Mouse (Mus musculus) myocyte (in vitro differentiated cells): ENCODE measurements around the gene Nedd9. TPM values are rescaled to one million over a fixed set of nuclear protein-coding genes. Genes with fewer than 3 reads are reported as not detected.

Source experiments
- H3K27me3 ChIP-seq: one replicate; pipeline ENCODE4 v1.6.1; 2011; ENCODE audit not compliant: control insufficient read depth, insufficient read depth, insufficient read length
- H3K36me3 ChIP-seq: one replicate; pipeline ENCODE4 v1.6.1; 2011; ENCODE audit not compliant: control insufficient read depth, insufficient read depth
- H3K4me2 ChIP-seq: one replicate; pipeline ENCODE4 v1.6.1; 2011; ENCODE audit warnings: low read depth, control low read depth
- H3K4me3 ChIP-seq: one replicate; pipeline ENCODE4 v1.5.1; 2011; ENCODE audit warnings: mild to moderate bottlenecking, control low read depth, moderate library complexity
- H3K79me2 ChIP-seq: one replicate; pipeline ENCODE4 v1.6.1; 2011; ENCODE audit not compliant: control insufficient read depth, insufficient read depth
- H3ac ChIP-seq: one replicate; pipeline ENCODE4 v1.6.1; 2011; ENCODE audit not compliant: control insufficient read depth, insufficient read length
- CEBPB ChIP-seq: IDR thresholded peaks from 2 replicates; pipeline ENCODE4 v1.6.1; 2011; ENCODE audit warnings: mild to moderate bottlenecking, moderate library complexity; ENCODE audit not compliant: poor library complexity, insufficient read depth, severe bottlenecking
- E2F4 ChIP-seq: IDR thresholded peaks from one replicate; pipeline ENCODE4 v1.6.1; 2011; ENCODE audit warnings: mild to moderate bottlenecking, control low read depth, moderate library complexity; ENCODE audit not compliant: insufficient read depth
- MAX ChIP-seq: IDR thresholded peaks from one replicate; pipeline ENCODE4 v1.6.1; 2011; ENCODE audit warnings: low read depth, mild to moderate bottlenecking, control low read depth
- MYOD1 ChIP-seq, 3 experiments: IDR thresholded peaks; one replicate each; pipeline ENCODE4 v1.6.1; 2011; ENCODE audit warnings: control low read depth in 2 of 3, low read depth in 2 of 3, mild to moderate bottlenecking in 2 of 3, moderate library complexity in 1 of 3; ENCODE audit not compliant: insufficient read length in 2 of 3, control insufficient read depth in 1 of 3
- MYOG ChIP-seq, 3 experiments: IDR thresholded peaks; one replicate each; pipeline ENCODE4 v1.6.1; 2011; ENCODE audit warnings: control low read depth in 2 of 3, low read depth in 2 of 3, mild to moderate bottlenecking in 2 of 3; ENCODE audit not compliant: insufficient read length in 2 of 3, control insufficient read depth in 1 of 3, insufficient read depth in 1 of 3
- POLR2A ChIP-seq: IDR thresholded peaks from one replicate; pipeline ENCODE4 v1.6.1; 2011; ENCODE audit warnings: low read depth, mild to moderate bottlenecking, control low read depth, moderate library complexity; ENCODE audit not compliant: insufficient read length
- POLR2AphosphoS2 ChIP-seq: IDR thresholded peaks from one replicate; pipeline ENCODE4 v1.6.1; 2011; ENCODE audit warnings: low read depth, control low read depth; ENCODE audit not compliant: insufficient read length
- REST ChIP-seq: IDR thresholded peaks from one replicate; pipeline ENCODE4 v1.6.1; 2011; ENCODE audit warnings: mild to moderate bottlenecking, control low read depth, moderate library complexity; ENCODE audit not compliant: insufficient read depth, insufficient read length
- SRF ChIP-seq: IDR thresholded peaks from one replicate; pipeline ENCODE4 v1.6.1; 2011; ENCODE audit warnings: low read depth; ENCODE audit not compliant: control insufficient read depth, insufficient read length
- TCF12 ChIP-seq: IDR thresholded peaks from one replicate; pipeline ENCODE4 v1.6.1; 2011; ENCODE audit warnings: mild to moderate bottlenecking, control low read depth; ENCODE audit not compliant: poor library complexity, insufficient read depth, severe bottlenecking
- TCF3 ChIP-seq: IDR thresholded peaks from one replicate; pipeline ENCODE4 v1.6.1; 2011; ENCODE audit warnings: low read depth, control low read depth; ENCODE audit not compliant: insufficient read length
- USF1 ChIP-seq: IDR thresholded peaks from one replicate; pipeline ENCODE4 v1.6.1; 2011; ENCODE audit warnings: low read depth, mild to moderate bottlenecking, control low read depth, moderate library complexity
- polyA plus RNA-seq: library from polyadenylated mRNA; unstranded; fragments of >200 nt; fragmentation: generic; extraction: Trizol; gene quantifications from one replicate; pipeline ENCODE4 v1.2.1, GENCODE M21; 2012; ENCODE audit warnings: missing spikeins

The Nedd9 gene
- polyA plus RNA-seq, 1 experiment, result 11.6 TPM

- H3K27me3 ChIP-seq, result no peaks in the 10 kb centered on the region
- TF ChIP-seq E2F4, result no peak
- TF ChIP-seq TCF3, result no peak
- TF ChIP-seq POLR2AphosphoS2, result no peak
- TF ChIP-seq TCF12, result no peak
- TF ChIP-seq POLR2A, result no peak
- TF ChIP-seq SRF, result no peak
- TF ChIP-seq MYOG (IDR thresholded peaks at IDR 0.05; ENCODE audit: control insufficient read depth in 1 of 3, insufficient read depth in 1 of 3, insufficient read length in 2 of 3, low read depth in 2 of 3), result no peak
- no peak for TF ChIP-seq USF1
- TF ChIP-seq MAX, result no peak
- no peak for TF ChIP-seq CEBPB
- TF ChIP-seq REST, result no peak
- no peak for TF ChIP-seq MYOD1 (IDR thresholded peaks at IDR 0.05; ENCODE audit: control insufficient read depth in 1 of 3, insufficient read length in 2 of 3, low read depth in 2 of 3)
- H3K4me3 ChIP-seq, result no peak overlapping the region
- no peak overlapping the region for H3K4me2 ChIP-seq
- H3ac ChIP-seq, result no peak overlapping the region
- H3K36me3 ChIP-seq, result peaks cover 8% of the 10 kb centered on the region
- peaks cover 66% of the 10 kb centered on the region for H3K79me2 ChIP-seq
These were observed 157.1 kb downstream of the Nedd9 start for GRCm38 (mm10) chr13:41330051-41330450.

- H3K36me3 ChIP-seq, result peaks cover 4% of the 10 kb centered on the region
- H3K27me3 ChIP-seq, result no peaks in the 10 kb centered on the region
These were observed 158.7 kb downstream of the Nedd9 start for GRCm38 (mm10) chr13:41328481-41328880.

GRCm38 (mm10) chr13:41327546-41327945 is 159.6 kb downstream of the Nedd9 start:
- peaks cover 66% of the 10 kb centered on the region for H3K79me2 ChIP-seq
- no peak overlapping the region for H3K4me2 ChIP-seq
- peaks cover 4% of the 10 kb centered on the region for H3K36me3 ChIP-seq
- H3ac ChIP-seq, result no peak overlapping the region
- no peak overlapping the region for H3K4me3 ChIP-seq
- H3K27me3 ChIP-seq, result no peaks in the 10 kb centered on the region
- TF ChIP-seq TCF3 (no peak), MYOG (IDR thresholded peaks at IDR 0.05; ENCODE audit: control insufficient read depth in 1 of 3, insufficient read depth in 1 of 3, insufficient read length in 2 of 3, low read depth in 2 of 3) (no peak), USF1 (no peak)

More at GRCm38 (mm10) chr13:41328481-41328880, 158.7 kb downstream of the Nedd9 start:
- no peak overlapping the region for H3ac ChIP-seq
- H3K79me2 ChIP-seq, result peaks cover 65% of the 10 kb centered on the region
- TF ChIP-seq POLR2A, result no peak
- no peak for TF ChIP-seq TCF12
- TF ChIP-seq MYOG (IDR thresholded peaks at IDR 0.05; ENCODE audit: control insufficient read depth in 1 of 3, insufficient read depth in 1 of 3, insufficient read length in 2 of 3, low read depth in 2 of 3), result no peak
- no peak for TF ChIP-seq POLR2AphosphoS2
- no peak for TF ChIP-seq CEBPB
- no peak for TF ChIP-seq USF1
- TF ChIP-seq SRF, result no peak
- TF ChIP-seq REST, result no peak
- no peak for TF ChIP-seq TCF3
- no peak for TF ChIP-seq E2F4
- TF ChIP-seq MYOD1 (IDR thresholded peaks at IDR 0.05; ENCODE audit: control insufficient read depth in 1 of 3, insufficient read length in 2 of 3, low read depth in 2 of 3), result no peak
- no peak for TF ChIP-seq MAX
- no peak overlapping the region for H3K4me2 ChIP-seq
- H3K4me3 ChIP-seq, result no peak overlapping the region

GRCm38 (mm10) chr13:41326134-41326533 is 161.0 kb downstream of the Nedd9 start:
- peaks cover 66% of the 10 kb centered on the region for H3K79me2 ChIP-seq

GRCm38 (mm10) chr13:41325346-41325745 is 161.8 kb downstream of the Nedd9 start:
- no peak for TF ChIP-seq POLR2AphosphoS2
- no peak for TF ChIP-seq MAX
- no peak for TF ChIP-seq SRF
- no peak for TF ChIP-seq CEBPB
- TF ChIP-seq E2F4, result no peak
- no peak for TF ChIP-seq TCF3
- TF ChIP-seq USF1, result no peak
- TF ChIP-seq POLR2A, result no peak
- no peak for TF ChIP-seq TCF12
- no peak for TF ChIP-seq MYOD1 (IDR thresholded peaks at IDR 0.05; ENCODE audit: control insufficient read depth in 1 of 3, insufficient read length in 2 of 3, low read depth in 2 of 3)
- TF ChIP-seq MYOG (IDR thresholded peaks at IDR 0.05; ENCODE audit: control insufficient read depth in 1 of 3, insufficient read depth in 1 of 3, insufficient read length in 2 of 3, low read depth in 2 of 3), result no peak
- no peak for TF ChIP-seq REST
- Histone ChIP-seq H3K36me3 (peaks cover 4% of the 10 kb centered on the region), H3ac (no peak overlapping the region)

More at GRCm38 (mm10) chr13:41326134-41326533, 161.0 kb downstream of the Nedd9 start:
- no peak overlapping the region for H3K4me2 ChIP-seq
- H3K4me3 ChIP-seq, result no peak overlapping the region
- H3ac ChIP-seq, result no peak overlapping the region
- no peak for TF ChIP-seq TCF3
- no peak for TF ChIP-seq CEBPB
- no peak for TF ChIP-seq USF1
- TF ChIP-seq MAX, result no peak
- TF ChIP-seq SRF, result no peak
- no peak for TF ChIP-seq MYOG (IDR thresholded peaks at IDR 0.05; ENCODE audit: control insufficient read depth in 1 of 3, insufficient read depth in 1 of 3, insufficient read length in 2 of 3, low read depth in 2 of 3)
- no peak for TF ChIP-seq TCF12
- TF ChIP-seq POLR2AphosphoS2, result no peak
- TF ChIP-seq MYOD1 (IDR thresholded peaks at IDR 0.05; ENCODE audit: control insufficient read depth in 1 of 3, insufficient read length in 2 of 3, low read depth in 2 of 3), result no peak
- no peak for TF ChIP-seq POLR2A
- no peak for TF ChIP-seq REST
- TF ChIP-seq E2F4, result no peak
- no peaks in the 10 kb centered on the region for H3K27me3 ChIP-seq
- peaks cover 4% of the 10 kb centered on the region for H3K36me3 ChIP-seq

More at GRCm38 (mm10) chr13:41325346-41325745, 161.8 kb downstream of the Nedd9 start:
- H3K79me2 ChIP-seq, result peaks cover 67% of the 10 kb centered on the region
- H3K4me2 ChIP-seq, result no peak overlapping the region
- no peaks in the 10 kb centered on the region for H3K27me3 ChIP-seq
- H3K4me3 ChIP-seq, result no peak overlapping the region
